Mouse (Mus musculus) ES-E14 (cell line): ENCODE measurements around the gene Usp32. TPM values are rescaled to one million over a fixed set of nuclear protein-coding genes. Genes with fewer than 3 reads are reported as not detected.

Experiments
- DNase-seq: peaks from one replicate; pipeline ENCODE4 v3.0.0-alpha.2; 2013; ENCODE audit warnings: low read depth, low spot score
- H3K27ac ChIP-seq: 2 replicates; pipeline ENCODE4 v1.5.1; 2012; ENCODE audit warnings: low read depth, mild to moderate bottlenecking, low read length, moderate library complexity, mixed read lengths; ENCODE audit not compliant: poor library complexity, insufficient read depth, severe bottlenecking
- H3K36me3 ChIP-seq: 2 replicates; pipeline ENCODE4 v1.6.1; 2012; ENCODE audit warnings: mild to moderate bottlenecking, low read length, moderate library complexity, mixed read lengths; ENCODE audit not compliant: control insufficient read depth, poor library complexity, insufficient read depth, severe bottlenecking
- H3K4me1 ChIP-seq, 2 experiments: fragments of 150-350 bp in 1 of 2; sonication (generic) in 1 of 2; 2 replicates each; pipeline ENCODE4 v1.6.1; 2012; ENCODE audit warnings: low read length in 2 of 2, mild to moderate bottlenecking in 1 of 2, mixed read lengths in 1 of 2; ENCODE audit not compliant: control insufficient read depth in 2 of 2, insufficient read depth in 2 of 2, poor library complexity in 1 of 2
- H3K4me3 ChIP-seq, 2 experiments: fragments of 150-350 bp in 1 of 2; sonication (generic) in 1 of 2; 2 replicates each; pipeline ENCODE4 v1.5.1; 2012; ENCODE audit warnings: low read length in 2 of 2, low read depth in 1 of 2, mild to moderate bottlenecking in 1 of 2, mixed read lengths in 1 of 2; ENCODE audit not compliant: insufficient read depth in 1 of 2, poor library complexity in 1 of 2, severe bottlenecking in 1 of 2
- H3K9ac ChIP-seq: 2 replicates; pipeline ENCODE4 v1.6.1; 2012; ENCODE audit warnings: low read depth, mild to moderate bottlenecking, low read length, mixed read lengths; ENCODE audit not compliant: poor library complexity, insufficient read depth, severe bottlenecking
- H3K9me3 ChIP-seq: fragments of 150-350 bp; sonication (generic); 2 replicates; pipeline ENCODE4 v1.6.1; 2012; ENCODE audit warnings: low read depth, mild to moderate bottlenecking, low read length; ENCODE audit not compliant: control insufficient read depth, insufficient read depth
- CHD2 ChIP-seq: IDR thresholded peaks from 2 replicates; pipeline ENCODE4 v1.6.1; 2014; ENCODE audit warnings: mild to moderate bottlenecking, low read depth, low read length, inconsistent platforms
- HCFC1 ChIP-seq: IDR thresholded peaks from 2 replicates; pipeline ENCODE4 v1.6.1; 2012; ENCODE audit warnings: low read length, inconsistent platforms, borderline replicate concordance; ENCODE audit not compliant: insufficient read depth
- MAFK ChIP-seq: IDR thresholded peaks from 2 replicates; pipeline ENCODE4 v1.6.1; 2014; ENCODE audit warnings: mild to moderate bottlenecking, low read depth, low read length, inconsistent platforms; ENCODE audit not compliant: insufficient read depth
- ZC3H11A ChIP-seq: IDR thresholded peaks from 2 replicates; pipeline ENCODE4 v1.6.1; 2012; ENCODE audit warnings: low read depth, mild to moderate bottlenecking, inconsistent platforms, low read length, borderline replicate concordance
- ZNF384 ChIP-seq: IDR thresholded peaks from 2 replicates; pipeline ENCODE4 v1.6.1; 2012; ENCODE audit warnings: low read depth, low read length, inconsistent platforms
- in situ Hi-C, 2 experiments: fragments of 600-800 bp; cut with MboI; formaldehyde crosslinking; loops; one replicate each; pipeline ENCODE4 v1.15.1; 2025; ENCODE audit warnings: low sequenced_read_pairs in 2 of 2, inconsistent platforms in 1 of 2; ENCODE audit not compliant: unreplicated experiment in 2 of 2
- total RNA-seq: library from RNA; depleted of rRNA; stranded (reverse); fragments of 300-350 nt; gene quantifications from 2 replicates; pipeline ENCODE4 v1.2.3, GENCODE M21; 2012

The Usp32 gene
- total RNA-seq, 1 experiment = 20.1 TPM

DNA sequence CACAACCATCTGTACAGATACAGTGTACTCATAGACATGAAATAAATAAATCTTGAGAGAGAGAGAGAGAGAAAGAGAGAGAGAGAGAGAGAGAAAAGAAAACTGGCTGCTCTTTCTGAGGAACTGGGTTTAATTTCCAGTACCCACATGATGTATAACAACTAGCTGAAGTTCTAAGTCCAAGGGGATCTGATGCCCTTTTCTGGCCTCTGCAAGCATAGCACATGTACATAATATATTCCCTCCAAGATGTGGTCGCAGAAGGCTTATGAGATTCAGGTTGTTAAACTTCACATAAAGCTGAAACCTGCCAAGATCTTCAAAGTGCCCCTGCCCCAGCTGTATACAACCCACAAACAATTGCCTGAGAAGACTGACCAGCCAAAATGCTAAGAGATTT lies 144.7 kb downstream of the Usp32 start:
- TF ChIP-seq ZC3H11A (no peak), MAFK (no peak), HCFC1 (no peak), ZNF384 (no peak), CHD2 (no peak)
- Histone ChIP-seq H3K27ac (no peak overlapping the region), H3K9me3 (no peaks in the 10 kb centered on the region), H3K4me3 (no peak overlapping the region), H3K4me1 (no peaks in the 10 kb centered on the region), H3K9ac (no peak overlapping the region), H3K36me3 (peaks cover 1% of the 10 kb centered on the region; the same call in 1 of the 2 replicates)
- in situ Hi-C loops = no loop called here
- DNase-seq = no peak

GRCm38 (mm10) chr11:84992996-84993395 lies 147.0 kb downstream of the Usp32 start:
- H3K36me3 ChIP-seq = peaks cover 5% of the 10 kb centered on the region
- in situ Hi-C loops = no loop called here

GRCm38 (mm10) chr11:84988341-84988919 lies 151.5 kb downstream of the Usp32 start:
- TF ChIP-seq ZC3H11A (no peak), HCFC1 (no peak), ZNF384 (no peak), MAFK (no peak), CHD2 (no peak)
- DNase-seq = no peak
- Histone ChIP-seq H3K4me3 (no peak overlapping the region), H3K9me3 (no peaks in the 10 kb centered on the region), H3K27ac (no peak overlapping the region), H3K9ac (no peak overlapping the region), H3K36me3 (peaks cover 4% of the 10 kb centered on the region), H3K4me1 (peaks cover 0 to 2% of the 10 kb centered on the region in 2 experiments; a peak in 2 of 4 replicates)
- in situ Hi-C loops = no loop called here

More at GRCm38 (mm10) chr11:84992996-84993395, 147.0 kb downstream of the Usp32 start:
- H3K27ac ChIP-seq = no peak overlapping the region
- H3K4me1 ChIP-seq = no peaks in the 10 kb centered on the region
- no peak for DNase-seq
- no peak for TF ChIP-seq HCFC1
- no peak for TF ChIP-seq CHD2
- TF ChIP-seq MAFK = no peak
- TF ChIP-seq ZNF384 = no peak
- TF ChIP-seq ZC3H11A = no peak
- no peak overlapping the region for H3K9ac ChIP-seq
- H3K9me3 ChIP-seq = no peaks in the 10 kb centered on the region
- H3K4me3 ChIP-seq = no peak overlapping the region

- Histone ChIP-seq H3K9me3 (no peaks in the 10 kb centered on the region), H3K27ac (no peak overlapping the region), H3K9ac (no peak overlapping the region), H3K4me1 (peaks cover 0 to 2% of the 10 kb centered on the region in 2 experiments; a peak in 2 of 4 replicates), H3K36me3 (peaks cover 4% of the 10 kb centered on the region), H3K4me3 (no peak overlapping the region)
- TF ChIP-seq MAFK = no peak
- no peak for TF ChIP-seq ZNF384
- no peak for TF ChIP-seq CHD2
- TF ChIP-seq ZC3H11A = no peak
- TF ChIP-seq HCFC1 = no peak
- in situ Hi-C loops = no loop called here
- DNase-seq = no peak
Observed at GRCm38 (mm10) chr11:84985421-84985820, 154.5 kb downstream of the Usp32 start.
